Mouse (Mus musculus) limb, embryonic 10.5 days (tissue): ENCODE data around the gene Nfat5. TPM values are rescaled to one million over a fixed set of nuclear protein-coding genes. Genes with fewer than 3 reads are reported as not detected.

Experiments used
- DNase-seq: peaks from one replicate; pipeline ENCODE4 v3.0.0-alpha.2; 2017; ENCODE audit warnings: low spot score
- H3K27ac ChIP-seq: fragments of 300-500 bp; sonication (generic); 2 replicates; pipeline ENCODE4 v1.5.1; 2016; ENCODE audit warnings: mild to moderate bottlenecking
- H3K27me3 ChIP-seq: fragments of 300-500 bp; sonication (generic); 2 replicates; pipeline ENCODE4 v1.6.1; 2016; ENCODE audit warnings: low read depth, mild to moderate bottlenecking; ENCODE audit not compliant: poor library complexity, severe bottlenecking
- H3K36me3 ChIP-seq: fragments of 300-500 bp; sonication (generic); 2 replicates; pipeline ENCODE4 v1.6.1; 2016; ENCODE audit warnings: mild to moderate bottlenecking, moderate library complexity
- H3K4me1 ChIP-seq: fragments of 300-500 bp; sonication (generic); 2 replicates; pipeline ENCODE4 v1.6.1; 2016
- H3K4me3 ChIP-seq: fragments of 300-500 bp; sonication (generic); 2 replicates; pipeline ENCODE4 v1.5.1; 2016; ENCODE audit warnings: mild to moderate bottlenecking, moderate library complexity
- H3K9me3 ChIP-seq: fragments of 300-500 bp; sonication (generic); replicated peaks from 2 replicates; pipeline ENCODE4 v1.6.1; 2016; ENCODE audit warnings: mild to moderate bottlenecking
- WGBS: fragments of 180-500 bp; shearing (Covaris S2); methylation state at CpG from one replicate; pipeline ENCODE4 v1.1.7; 2016; 5-methylcytosine and 5-hydroxymethylcytosine counted together
- polyA plus RNA-seq: library from polyadenylated mRNA; unstranded; fragments of >200 nt; fragmentation: Nextera tagmentation; extraction: Ambion mirVana; gene quantifications from 2 replicates; pipeline ENCODE4 v1.2.1, GENCODE M21; 2016

Nfat5 gene
- 10.0 and 13.0 TPM in 2 replicates for polyA plus RNA-seq

DNA sequence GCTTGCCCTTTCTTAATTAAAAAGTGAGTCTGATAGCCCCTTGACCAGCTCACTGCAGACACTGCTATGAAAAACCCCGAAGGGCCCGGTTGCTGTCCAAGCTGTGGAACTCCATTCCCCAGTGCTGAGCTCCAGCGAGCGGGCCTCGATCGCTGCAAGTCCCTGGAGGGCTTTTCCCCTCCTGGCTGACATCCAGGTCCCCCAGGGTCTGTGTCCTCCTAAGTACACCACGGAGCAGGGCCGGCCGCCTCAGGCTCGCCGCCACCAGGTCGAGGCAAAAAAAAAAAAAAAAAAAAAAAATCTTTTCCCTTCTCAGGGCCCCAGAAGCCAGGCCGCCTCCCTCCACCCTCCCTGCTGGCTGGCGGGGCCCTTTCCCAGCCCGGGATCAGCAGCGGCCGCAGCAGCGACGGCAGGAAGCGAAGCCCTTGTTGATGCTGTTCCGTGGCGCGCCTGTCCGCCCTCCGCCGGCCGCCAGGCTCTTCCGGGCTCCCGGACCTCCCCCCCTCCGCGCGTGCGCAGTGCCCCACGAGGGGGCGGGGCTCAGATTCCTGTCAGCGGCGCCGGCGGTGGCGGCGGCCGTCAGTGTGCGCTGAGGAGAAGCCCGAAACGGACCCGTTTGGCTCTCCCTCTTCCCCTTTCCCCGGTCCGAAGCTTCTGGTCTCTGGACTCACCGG is at the start of gene Nfat5:
Gene Nfat5, plus strand, starts transcription at position 543 of the 674 bp plus-strand sequence.
- DNase-seq, result peak; percentile 100
- WGBS, result under 1% methylated on average over 48 of the region's 49 CpGs
- H3K9me3 ChIP-seq, result no peaks in the 10 kb centered on the region
- H3K27ac ChIP-seq, result peak within 1 kb of the TSS; percentile 98
- no peaks in the 10 kb centered on the region for H3K27me3 ChIP-seq
- peak within 1 kb of the TSS; percentile 77 for H3K4me3 ChIP-seq
- peaks cover 24% of the 10 kb centered on the region for H3K4me1 ChIP-seq
- peaks cover 2% of the 10 kb centered on the region; the same call in 1 of the 2 replicates for H3K36me3 ChIP-seq

DNA sequence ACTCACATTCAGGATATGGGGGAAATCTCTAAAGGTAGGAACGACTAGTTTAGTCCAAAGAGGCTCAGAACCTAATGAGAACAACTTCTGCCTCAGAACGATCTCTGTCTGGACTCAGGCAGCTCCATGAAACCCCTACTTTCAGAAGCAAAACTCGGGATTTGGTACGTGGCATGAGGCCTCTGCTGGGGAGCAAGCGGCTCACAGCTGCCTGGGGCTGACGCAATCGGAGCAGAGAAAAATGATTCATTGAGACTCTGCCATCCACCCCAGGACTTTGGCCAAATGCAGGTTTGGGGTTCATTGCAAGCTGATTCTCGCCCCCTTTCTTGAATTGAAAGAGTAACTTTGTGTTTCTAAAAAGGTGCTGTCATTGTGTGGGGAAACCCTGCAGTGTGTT is 49.1 kb upstream of the Nfat5 start:
- H3K4me1 ChIP-seq, result no peaks in the 10 kb centered on the region
- no peak overlapping the region for H3K4me3 ChIP-seq
- H3K9me3 ChIP-seq, result no peaks in the 10 kb centered on the region
- H3K27me3 ChIP-seq, result no peaks in the 10 kb centered on the region
- DNase-seq, result no peak
- H3K36me3 ChIP-seq, result no peaks in the 10 kb centered on the region
- WGBS, result 82% methylated on average over 8 of the region's 8 CpGs
- no peak overlapping the region for H3K27ac ChIP-seq

DNA sequence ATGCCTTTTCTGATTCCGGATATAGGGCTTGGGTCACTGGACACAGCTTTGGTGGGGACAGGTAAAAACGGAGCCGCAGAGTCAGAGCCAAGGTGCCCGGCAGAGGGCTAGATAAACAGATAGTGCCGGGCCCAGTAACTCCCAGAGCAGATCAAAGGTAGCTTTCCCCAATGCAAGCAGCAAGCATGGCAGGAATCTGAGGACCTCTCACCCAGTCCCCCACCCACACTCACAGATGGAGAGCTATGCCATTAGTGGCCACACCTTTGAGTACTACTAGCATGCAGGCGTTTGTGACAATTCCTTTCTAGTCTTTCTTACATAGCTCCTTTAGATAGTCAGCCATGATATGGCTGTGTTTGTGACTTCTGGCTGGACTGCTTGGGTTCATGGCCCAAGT is 44.8 kb upstream of the Nfat5 start:
- H3K4me3 ChIP-seq, result no peak overlapping the region
- WGBS, result 73% methylated on average over 6 of the region's 6 CpGs
- peaks cover 7% of the 10 kb centered on the region; the same call in 1 of the 2 replicates for H3K4me1 ChIP-seq
- no peaks in the 10 kb centered on the region for H3K27me3 ChIP-seq
- H3K27ac ChIP-seq, result no peak overlapping the region
- H3K9me3 ChIP-seq, result no peaks in the 10 kb centered on the region
- H3K36me3 ChIP-seq, result no peaks in the 10 kb centered on the region
- no peak for DNase-seq

DNA sequence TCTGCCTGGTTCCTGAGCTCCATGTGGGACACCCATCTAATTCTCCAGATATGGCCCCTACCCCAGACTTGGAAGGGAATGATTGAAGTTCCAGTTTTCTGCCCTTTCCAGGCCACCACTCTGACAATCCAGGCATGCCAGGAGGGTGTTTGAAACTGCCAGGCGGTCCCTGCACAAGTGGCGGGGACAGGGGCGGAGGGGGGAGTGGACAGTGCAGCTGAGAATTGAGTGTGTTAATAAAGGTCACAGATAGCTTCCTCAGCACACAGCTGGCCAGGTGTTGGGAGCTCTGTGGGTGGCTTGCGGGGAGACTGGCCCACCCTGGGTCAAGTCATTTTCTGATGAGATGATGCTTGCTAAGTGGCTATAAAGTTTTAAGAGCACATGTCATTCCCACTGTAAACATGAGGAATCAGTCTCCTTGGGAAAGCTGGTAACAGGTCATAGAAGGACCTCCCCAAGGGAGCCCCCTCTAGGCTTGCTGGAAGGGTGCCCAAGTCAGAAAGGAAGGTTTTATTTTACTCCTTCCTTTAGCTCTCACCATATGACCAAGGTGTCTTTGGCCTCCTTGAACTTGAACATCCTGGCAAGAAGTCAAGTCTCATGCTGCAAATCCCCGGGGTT is 41.7 kb upstream of the Nfat5 start:
- Histone ChIP-seq H3K27ac (no peak overlapping the region), H3K9me3 (no peaks in the 10 kb centered on the region), H3K27me3 (no peaks in the 10 kb centered on the region), H3K4me3 (no peak overlapping the region), H3K4me1 (peaks cover 11% of the 10 kb centered on the region; the same call in 1 of the 2 replicates), H3K36me3 (no peaks in the 10 kb centered on the region)
- 81% methylated on average over 5 of the region's 5 CpGs for WGBS
- DNase-seq, result no peak

DNA sequence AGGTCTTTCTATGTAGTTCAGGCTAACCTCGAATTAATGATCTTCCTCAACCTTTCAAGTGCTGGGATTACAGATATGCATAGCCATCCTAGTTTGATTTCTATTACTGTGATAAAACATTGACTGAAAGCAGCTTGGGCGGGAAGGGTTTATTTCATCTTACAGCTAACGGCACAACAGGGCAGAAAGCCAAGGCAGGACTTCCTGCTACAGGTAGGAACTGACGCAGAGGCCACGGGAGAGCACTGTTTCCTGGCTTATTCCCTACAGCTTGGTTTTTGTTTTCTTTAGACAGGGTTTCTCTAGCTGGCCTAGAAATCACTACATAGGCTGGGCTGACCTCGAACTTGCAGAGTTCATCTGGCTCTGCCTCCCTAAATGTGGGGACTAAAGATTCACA is 40.1 kb upstream of the Nfat5 start:
- Histone ChIP-seq H3K4me3 (no peak overlapping the region), H3K27me3 (no peaks in the 10 kb centered on the region), H3K27ac (no peak overlapping the region), H3K4me1 (peaks cover 11% of the 10 kb centered on the region; the same call in 1 of the 2 replicates), H3K9me3 (no peaks in the 10 kb centered on the region), H3K36me3 (no peaks in the 10 kb centered on the region)
- DNase-seq, result no peak
- 84% methylated on average over 6 of the region's 6 CpGs for WGBS

DNA sequence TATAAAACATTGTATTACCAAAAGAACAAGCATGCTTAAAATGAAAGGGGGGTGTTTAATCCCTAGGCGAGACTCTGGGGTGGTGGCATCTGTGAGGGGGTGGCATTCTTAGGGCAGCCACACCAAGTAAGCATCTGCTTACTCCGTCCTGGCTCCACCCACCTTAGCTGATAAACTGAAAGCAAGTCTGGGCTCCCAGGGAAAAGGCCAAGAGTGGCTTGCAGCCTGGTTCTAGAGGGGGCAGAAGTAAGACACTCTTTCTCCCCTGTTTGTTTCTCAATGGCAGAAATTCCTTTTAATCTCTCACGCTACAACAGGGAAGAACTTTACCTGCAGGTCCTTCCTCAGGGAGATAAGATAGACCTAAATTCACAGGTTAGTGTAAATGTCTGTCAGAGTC is 38.9 kb upstream of the Nfat5 start:
- no peaks in the 10 kb centered on the region for H3K9me3 ChIP-seq
- H3K4me1 ChIP-seq, result peaks cover 11% of the 10 kb centered on the region; the same call in 1 of the 2 replicates
- H3K4me3 ChIP-seq, result no peak overlapping the region
- WGBS, result 68% methylated on average over 3 of the region's 3 CpGs
- H3K27ac ChIP-seq, result no peak overlapping the region
- H3K27me3 ChIP-seq, result no peaks in the 10 kb centered on the region
- DNase-seq, result no peak
- H3K36me3 ChIP-seq, result no peaks in the 10 kb centered on the region

DNA sequence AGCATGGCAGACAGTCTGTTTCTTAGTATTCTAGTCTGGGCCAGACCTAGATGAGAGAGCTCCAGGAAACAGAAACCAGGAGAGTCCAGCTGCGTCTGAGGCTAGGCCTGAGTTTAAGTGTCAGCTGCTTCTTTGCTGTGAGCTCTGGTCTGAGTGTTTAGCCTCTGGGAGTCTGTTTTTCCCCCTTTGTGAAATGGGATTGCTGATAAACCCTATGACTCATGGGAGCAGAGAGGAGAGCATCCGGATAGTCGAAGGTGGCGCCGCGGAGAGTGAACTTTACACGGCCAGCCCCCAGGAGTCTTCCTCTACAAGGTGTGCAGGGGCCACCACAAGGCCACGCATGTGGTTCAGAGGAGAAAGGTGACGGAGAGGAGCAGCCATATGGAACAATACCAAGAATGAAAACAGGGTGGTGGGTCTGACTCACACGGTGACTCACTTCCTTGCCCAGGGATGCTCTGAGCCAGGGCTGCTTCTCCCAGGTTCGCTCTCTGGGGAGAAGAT is 38.3 kb upstream of the Nfat5 start:
- H3K36me3 ChIP-seq, result no peaks in the 10 kb centered on the region
- H3K4me3 ChIP-seq, result no peak overlapping the region
- H3K9me3 ChIP-seq, result no peaks in the 10 kb centered on the region
- peaks cover 11% of the 10 kb centered on the region; the same call in 1 of the 2 replicates for H3K4me1 ChIP-seq
- H3K27me3 ChIP-seq, result no peaks in the 10 kb centered on the region
- DNase-seq, result no peak
- 81% methylated on average over 11 of the region's 11 CpGs for WGBS
- no peak overlapping the region for H3K27ac ChIP-seq

DNA sequence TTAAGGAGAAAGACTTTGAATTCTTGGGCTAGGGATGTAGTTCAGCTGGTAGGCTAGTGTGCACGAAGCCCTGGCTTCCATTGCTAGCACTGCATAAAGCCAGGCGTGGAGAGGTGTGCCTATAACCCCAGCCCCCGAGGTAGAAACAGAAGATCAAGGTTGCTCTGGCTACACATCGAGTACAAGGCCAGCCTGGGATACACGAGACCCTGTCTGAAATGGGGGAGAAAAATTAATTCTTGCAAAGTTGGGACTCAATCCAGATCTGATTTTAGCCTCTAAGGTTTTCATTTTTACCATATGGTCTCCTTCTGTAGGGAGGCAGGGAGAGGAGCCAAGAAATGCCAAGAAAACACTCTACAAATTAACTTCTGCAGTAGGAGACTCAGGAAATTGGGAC is 36.0 kb upstream of the Nfat5 start:
- Histone ChIP-seq H3K36me3 (no peaks in the 10 kb centered on the region), H3K9me3 (no peaks in the 10 kb centered on the region), H3K27ac (no peak overlapping the region), H3K4me1 (0 out of 2 replicates have a peak, but pooled peaks cover 4% of the 10 kb centered on the region), H3K27me3 (no peaks in the 10 kb centered on the region), H3K4me3 (no peak overlapping the region)
- whole genome bisulfite sequencing, result 79% methylated on average over 5 of the region's 5 CpGs
- DNase-seq, result no peak

DNA sequence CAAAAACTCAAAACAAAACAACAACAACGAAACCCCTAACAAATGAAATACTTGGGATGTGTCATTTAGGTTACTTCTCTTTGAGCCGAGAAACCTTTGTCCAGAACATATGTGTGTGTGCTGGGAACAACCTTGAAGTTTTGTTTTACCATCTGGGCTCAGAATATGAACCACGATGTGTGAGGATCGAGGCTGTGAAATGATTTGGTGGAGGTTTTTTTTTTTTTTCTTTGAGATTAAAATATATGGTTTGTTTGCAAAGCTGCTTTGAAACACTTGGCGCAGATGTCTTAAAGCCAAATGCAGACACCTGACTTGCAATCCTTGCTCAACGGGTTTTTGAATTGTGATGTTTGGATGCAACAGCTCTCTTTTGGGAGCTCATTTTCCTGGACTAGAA is 33.1 kb upstream of the Nfat5 start:
- Histone ChIP-seq H3K4me3 (no peak overlapping the region), H3K36me3 (no peaks in the 10 kb centered on the region), H3K9me3 (no peaks in the 10 kb centered on the region), H3K4me1 (no peaks in the 10 kb centered on the region), H3K27me3 (no peaks in the 10 kb centered on the region), H3K27ac (no peak overlapping the region)
- 94% methylated on average over 6 of the region's 6 CpGs for WGBS
- no peak for DNase-seq

DNA sequence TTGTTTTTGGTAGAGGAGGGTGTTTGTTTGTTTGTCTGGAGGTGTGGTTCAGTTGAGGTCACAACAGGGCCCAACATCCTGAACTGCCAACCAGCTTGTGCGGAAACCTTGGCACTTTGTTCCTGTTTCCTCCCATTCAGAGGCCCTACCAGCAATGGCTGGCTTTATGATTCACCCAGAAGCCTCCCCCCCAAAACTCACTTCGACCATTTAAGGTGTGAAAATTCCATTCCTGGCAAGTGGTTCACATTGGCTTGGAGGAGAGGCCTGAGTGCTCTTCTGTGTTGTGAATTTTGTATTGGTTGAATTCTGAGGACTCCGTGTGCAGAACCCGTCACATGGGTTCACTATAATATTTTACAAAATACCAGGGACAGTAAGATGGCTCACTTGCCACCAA is 32.1 kb upstream of the Nfat5 start:
- no peak for DNase-seq
- H3K27ac ChIP-seq, result no peak overlapping the region
- H3K4me1 ChIP-seq, result peaks cover 7% of the 10 kb centered on the region; the same call in 1 of the 2 replicates
- 81% methylated on average over 4 of the region's 4 CpGs for WGBS
- H3K36me3 ChIP-seq, result no peaks in the 10 kb centered on the region
- no peaks in the 10 kb centered on the region for H3K27me3 ChIP-seq
- no peaks in the 10 kb centered on the region for H3K9me3 ChIP-seq
- no peak overlapping the region for H3K4me3 ChIP-seq

DNA sequence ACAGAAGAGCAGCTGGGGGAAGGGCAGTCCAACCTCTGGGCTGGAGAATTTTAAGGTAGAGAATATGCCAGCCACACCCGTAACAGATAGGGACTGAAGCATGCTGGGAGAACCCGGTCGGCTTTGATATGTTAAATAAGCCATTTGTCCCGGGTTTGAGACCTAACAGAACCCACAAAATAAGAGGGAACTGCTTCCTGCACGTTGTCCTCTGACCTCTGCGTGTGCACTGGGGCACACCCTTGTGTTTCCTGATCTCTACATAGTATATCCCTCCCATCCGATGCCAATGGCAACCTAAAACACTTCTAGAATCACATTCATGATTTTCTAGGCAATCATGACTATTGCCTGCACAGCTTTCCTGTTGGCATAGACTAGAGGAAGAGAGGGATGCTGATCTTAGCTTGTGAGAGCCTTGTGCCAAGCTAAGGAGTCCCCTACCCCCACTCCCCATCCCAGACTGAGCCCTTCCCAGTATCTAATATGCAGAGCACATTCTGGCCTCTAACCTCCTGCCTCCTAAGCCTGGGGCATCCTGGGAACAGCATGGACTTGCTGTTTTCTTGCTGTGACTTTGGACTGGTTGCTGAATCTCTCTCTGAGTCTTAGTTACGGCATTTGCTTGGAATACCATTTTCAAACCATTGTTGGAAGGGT is 31.1 kb upstream of the Nfat5 start:
- DNase-seq, result no peak
- H3K9me3 ChIP-seq, result no peaks in the 10 kb centered on the region
- H3K27ac ChIP-seq, result no peak overlapping the region
- 77% methylated on average over 8 of the region's 8 CpGs for WGBS
- no peaks in the 10 kb centered on the region for H3K36me3 ChIP-seq
- H3K4me1 ChIP-seq, result peaks cover 7% of the 10 kb centered on the region; the same call in 1 of the 2 replicates
- no peaks in the 10 kb centered on the region for H3K27me3 ChIP-seq
- no peak overlapping the region for H3K4me3 ChIP-seq

DNA sequence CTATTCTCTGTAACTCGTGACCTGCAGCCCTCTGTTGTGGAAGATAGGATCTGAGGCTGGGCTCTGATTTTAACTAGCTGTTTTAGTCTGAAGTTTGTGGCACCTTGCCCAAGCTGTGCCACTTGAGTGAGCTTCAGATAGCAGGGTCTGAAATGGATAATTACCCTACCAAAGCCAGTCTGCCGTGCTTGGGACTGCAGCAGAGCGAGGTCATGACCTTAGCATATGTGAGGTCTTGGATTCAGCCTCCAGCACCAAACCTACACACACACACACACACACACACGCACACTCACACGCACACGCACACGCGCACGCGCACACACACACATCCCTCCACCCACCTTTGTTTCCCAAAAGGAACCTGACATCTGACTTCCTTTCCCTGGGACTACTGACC is 27.5 kb upstream of the Nfat5 start:
- H3K4me3 ChIP-seq, result no peak overlapping the region
- peaks cover 7% of the 10 kb centered on the region; the same call in 1 of the 2 replicates for H3K4me1 ChIP-seq
- DNase-seq, result no peak
- H3K27me3 ChIP-seq, result no peaks in the 10 kb centered on the region
- WGBS, result 76% methylated on average over 10 of the region's 10 CpGs
- no peak overlapping the region for H3K27ac ChIP-seq
- H3K9me3 ChIP-seq, result no peaks in the 10 kb centered on the region
- H3K36me3 ChIP-seq, result no peaks in the 10 kb centered on the region

DNA sequence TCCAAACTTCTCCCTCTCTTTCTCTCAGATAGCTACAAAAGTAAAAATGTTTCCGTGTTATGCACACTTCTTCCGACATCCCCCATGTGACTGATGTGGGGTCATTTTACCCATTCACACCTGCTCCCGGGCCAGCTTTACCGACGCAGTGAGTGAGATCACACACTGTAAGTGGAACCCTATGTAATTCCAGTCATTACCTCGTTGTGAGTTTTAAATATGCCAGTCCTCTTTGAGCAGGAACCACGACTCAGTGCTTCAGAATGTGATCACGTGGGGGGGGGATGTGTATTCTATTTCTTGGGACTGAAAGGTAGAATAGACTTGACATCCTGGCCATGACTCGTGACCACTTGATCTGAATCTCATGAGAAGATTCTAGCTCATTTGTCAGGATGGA is 24.8 kb upstream of the Nfat5 start:
- Histone ChIP-seq H3K9me3 (no peaks in the 10 kb centered on the region), H3K4me1 (peaks cover 7% of the 10 kb centered on the region; the same call in 1 of the 2 replicates), H3K27ac (no peak overlapping the region), H3K27me3 (no peaks in the 10 kb centered on the region), H3K36me3 (no peaks in the 10 kb centered on the region), H3K4me3 (no peak overlapping the region)
- DNase-seq, result no peak
- 77% methylated on average over 9 of the region's 9 CpGs for WGBS
